Mouse (Mus musculus) kidney, embryonic 14.5 days (tissue): Measurements from ENCODE around the gene Nrip3. TPM values are rescaled to one million over a fixed set of nuclear protein-coding genes. Genes with fewer than 3 reads are reported as not detected.

Source experiments
- ATAC-seq: fragments of 200-750 bp; cut with Nextera tagmentation; 2 replicates; pipeline ENCODE4 v1.8.0; 2017; ENCODE audit warnings: moderate number of reproducible peaks, mild to moderate bottlenecking, moderate TSS enrichment, moderate library complexity; ENCODE audit not compliant: low FRiP score, low TSS enrichment
- H3K27ac ChIP-seq: fragments of 300-500 bp; sonication (generic); 2 replicates; pipeline ENCODE4 v1.5.1; 2014; ENCODE audit warnings: low read depth, mild to moderate bottlenecking, low read length, moderate library complexity, mixed read lengths
- H3K27me3 ChIP-seq: fragments of 300-500 bp; sonication (generic); 2 replicates; pipeline ENCODE4 v1.6.1; 2014; ENCODE audit warnings: mild to moderate bottlenecking, low read length; ENCODE audit not compliant: control insufficient read depth, insufficient read depth
- H3K36me3 ChIP-seq: fragments of 300-500 bp; sonication (generic); 2 replicates; pipeline ENCODE4 v1.6.1; 2014; ENCODE audit warnings: low read length, mixed read lengths; ENCODE audit not compliant: control insufficient read depth, insufficient read depth
- H3K4me1 ChIP-seq: fragments of 300-500 bp; sonication (generic); 2 replicates; pipeline ENCODE4 v1.6.1; 2014; ENCODE audit warnings: low read length, mixed read lengths; ENCODE audit not compliant: control insufficient read depth, insufficient read depth
- H3K4me2 ChIP-seq: fragments of 300-500 bp; sonication (generic); replicated peaks from 2 replicates; pipeline ENCODE4 v1.6.1; 2014; ENCODE audit warnings: low read depth, mild to moderate bottlenecking, low read length
- H3K4me3 ChIP-seq: fragments of 300-500 bp; sonication (generic); 2 replicates; pipeline ENCODE4 v1.5.1; 2014; ENCODE audit warnings: mild to moderate bottlenecking, low read length
- H3K9ac ChIP-seq: fragments of 300-500 bp; sonication (generic); 2 replicates; pipeline ENCODE4 v1.6.1; 2014; ENCODE audit warnings: low read depth, mild to moderate bottlenecking, low read length, moderate library complexity
- H3K9me3 ChIP-seq: fragments of 300-500 bp; sonication (generic); 2 replicates; pipeline ENCODE4 v1.6.1; 2016; ENCODE audit warnings: low read length; ENCODE audit not compliant: control insufficient read depth
- WGBS: fragments of 180-500 bp; shearing (Covaris S2); extraction: QIAGEN DNeasy Blood & Tissue Kit; methylation state at CpG from one replicate; pipeline ENCODE4 v1.1.7; 2014; 5-methylcytosine and 5-hydroxymethylcytosine counted together
- polyA plus RNA-seq: library from polyadenylated mRNA; unstranded; fragments of >200 nt; fragmentation: Nextera tagmentation; extraction: Ambion mirVana; gene quantifications from 2 replicates; pipeline ENCODE4 v1.2.1, GENCODE M21; 2014

Nrip3 gene
- polyA plus RNA-seq, 1 experiment from 2014 or later, result 0.80 TPM

DNA sequence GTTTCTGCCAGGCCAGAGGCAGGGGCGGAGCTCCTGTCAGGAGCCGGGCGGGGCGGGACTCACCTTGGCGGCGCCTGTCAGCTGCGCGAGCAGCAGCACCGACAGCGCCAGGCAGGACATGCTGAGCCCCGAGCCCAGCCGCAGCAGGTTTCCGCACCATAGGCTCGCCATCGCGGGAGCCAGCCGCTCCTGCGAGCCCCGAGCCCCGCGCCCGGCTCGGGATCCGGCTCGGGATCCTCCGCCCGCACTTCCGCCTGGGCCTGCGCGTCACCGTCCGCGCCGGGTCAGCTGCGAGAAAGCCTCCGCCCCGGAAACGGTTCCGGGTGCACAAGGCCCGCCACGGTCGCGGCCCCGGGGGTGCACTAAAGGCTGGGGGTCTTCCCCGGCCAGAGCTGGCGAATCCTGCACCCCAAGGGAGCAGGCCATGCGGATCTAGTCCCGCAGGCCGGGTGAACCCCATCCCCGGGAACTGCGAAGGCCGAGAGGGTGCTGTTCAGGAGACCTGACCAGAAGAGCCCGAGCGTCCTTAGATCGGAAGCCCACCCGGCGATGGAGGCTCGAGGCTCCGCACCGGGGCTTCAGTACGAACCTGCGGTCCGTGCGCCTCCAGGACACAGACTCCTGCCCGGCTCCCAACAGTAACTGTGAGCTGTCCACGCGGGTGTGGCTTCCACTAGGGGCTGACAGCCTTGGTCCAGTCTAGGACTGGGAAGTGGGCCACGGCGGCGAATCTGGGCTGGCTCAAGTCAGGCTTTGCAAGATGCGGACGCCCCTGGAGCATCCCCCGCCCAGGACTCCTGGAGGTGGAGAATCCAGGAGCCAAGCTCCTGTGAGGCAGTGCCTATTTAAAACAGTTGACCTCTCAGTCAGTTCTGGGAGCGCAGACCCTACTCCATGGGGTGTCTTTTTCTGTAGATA, 29.6 kb downstream of the Nrip3 start, which contains the start of gene Tmem9b:
Gene Tmem9b, minus strand, starts transcription at position 868 of the 918 bp plus-strand sequence.
- H3K9ac ChIP-seq, result peak within 1 kb of the TSS; percentile 79
- H3K36me3 ChIP-seq, result 0 out of 2 replicates have a peak, but pooled peaks cover 2% of the 10 kb centered on the region
- H3K4me3 ChIP-seq, result peak within 1 kb of the TSS; percentile 60
- under 1% methylated on average over 58 of the region's 74 CpGs for WGBS
- H3K9me3 ChIP-seq, result no peaks in the 10 kb centered on the region
- peak; percentile 90 for ATAC-seq
- H3K4me2 ChIP-seq, result peak within 1 kb of the TSS; percentile 88
- H3K27me3 ChIP-seq, result no peaks in the 10 kb centered on the region
- H3K4me1 ChIP-seq, result peaks cover 4% of the 10 kb centered on the region; the same call in 1 of the 2 replicates
- H3K27ac ChIP-seq, result peak within 1 kb of the TSS; percentile 48

GRCm38 (mm10) chr7:109751427-109752007, 30.3 kb downstream of the Nrip3 start:
- peak; percentile 26; the same call in 1 of the 2 replicates for ATAC-seq
- WGBS, result 5% methylated on average over 13 of the region's 13 CpGs
- H3K27ac ChIP-seq, result no peak overlapping the region; the same call in 1 of the 2 replicates

DNA sequence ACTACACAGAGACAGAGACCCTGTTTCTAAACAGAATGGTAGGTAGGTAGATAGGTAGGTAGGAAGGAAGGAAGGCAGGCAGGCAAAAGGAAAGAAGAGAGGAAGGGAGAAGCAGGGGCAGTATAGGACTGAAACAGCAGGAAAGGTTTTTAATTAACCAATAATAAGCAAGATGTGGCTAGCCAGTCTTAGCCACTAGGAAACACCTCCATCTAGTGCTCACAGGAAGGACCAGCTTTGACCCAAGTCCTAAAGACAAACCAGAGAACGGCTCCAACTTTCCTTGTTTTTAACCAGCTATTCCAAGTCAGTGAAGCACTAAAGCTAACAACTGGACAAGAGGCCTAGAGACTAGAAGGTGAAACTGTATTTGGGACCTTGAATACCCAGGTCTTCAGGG, 34.1 kb downstream of the Nrip3 start:
- no peaks in the 10 kb centered on the region for H3K4me1 ChIP-seq

More at GRCm38 (mm10) chr7:109751427-109752007, 30.3 kb downstream of the Nrip3 start:
- no peaks in the 10 kb centered on the region for H3K9me3 ChIP-seq
- H3K4me1 ChIP-seq, result peaks cover 4% of the 10 kb centered on the region; the same call in 1 of the 2 replicates
- peak overlapping the region; percentile 79 for H3K9ac ChIP-seq
- peak overlapping the region; percentile 88 for H3K4me2 ChIP-seq
- H3K27me3 ChIP-seq, result no peaks in the 10 kb centered on the region
- 0 out of 2 replicates have a peak, but pooled peaks cover 2% of the 10 kb centered on the region for H3K36me3 ChIP-seq
- peak overlapping the region; percentile 60 for H3K4me3 ChIP-seq

GRCm38 (mm10) chr7:109741703-109742102, 40.1 kb downstream of the Nrip3 start:
- WGBS, result 85% methylated on average over 4 of the region's 4 CpGs
- no peaks in the 10 kb centered on the region for H3K9me3 ChIP-seq
- peaks cover 11% of the 10 kb centered on the region; the same call in 1 of the 2 replicates for H3K36me3 ChIP-seq
- H3K4me2 ChIP-seq, result no peak overlapping the region
- H3K4me3 ChIP-seq, result no peak overlapping the region
- no peak overlapping the region for H3K27ac ChIP-seq
- H3K4me1 ChIP-seq, result no peaks in the 10 kb centered on the region
- ATAC-seq, result no peak
- no peaks in the 10 kb centered on the region for H3K27me3 ChIP-seq
- no peak overlapping the region for H3K9ac ChIP-seq

More for the DNA sequence above, 34.1 kb downstream of the Nrip3 start:
- no peak for ATAC-seq
- Histone ChIP-seq H3K27me3 (no peaks in the 10 kb centered on the region), H3K27ac (no peak overlapping the region), H3K4me2 (no peak overlapping the region), H3K36me3 (peaks cover 13% of the 10 kb centered on the region; the same call in 1 of the 2 replicates), H3K9me3 (no peaks in the 10 kb centered on the region), H3K4me3 (no peak overlapping the region), H3K9ac (no peak overlapping the region)
- 53% methylated on average over 1 of the region's 1 CpGs for WGBS

GRCm38 (mm10) chr7:109741060-109741459, 40.8 kb downstream of the Nrip3 start:
- Histone ChIP-seq H3K9ac (no peak overlapping the region), H3K4me3 (no peak overlapping the region), H3K36me3 (peaks cover 16% of the 10 kb centered on the region; the same call in 1 of the 2 replicates), H3K4me2 (no peak overlapping the region), H3K27me3 (no peaks in the 10 kb centered on the region), H3K27ac (no peak overlapping the region), H3K9me3 (no peaks in the 10 kb centered on the region), H3K4me1 (no peaks in the 10 kb centered on the region)
- WGBS, result 91% methylated on average over 1 of the region's 1 CpGs
- no peak for ATAC-seq

GRCm38 (mm10) chr7:109739822-109740370, 41.9 kb downstream of the Nrip3 start:
- Histone ChIP-seq H3K4me1 (no peaks in the 10 kb centered on the region), H3K4me2 (no peak overlapping the region), H3K4me3 (no peak overlapping the region), H3K27ac (no peak overlapping the region), H3K36me3 (peaks cover 19% of the 10 kb centered on the region; the same call in 1 of the 2 replicates), H3K9ac (no peak overlapping the region), H3K9me3 (no peaks in the 10 kb centered on the region), H3K27me3 (no peaks in the 10 kb centered on the region)
- ATAC-seq, result no peak
- WGBS, result 70% methylated on average over 5 of the region's 5 CpGs

DNA sequence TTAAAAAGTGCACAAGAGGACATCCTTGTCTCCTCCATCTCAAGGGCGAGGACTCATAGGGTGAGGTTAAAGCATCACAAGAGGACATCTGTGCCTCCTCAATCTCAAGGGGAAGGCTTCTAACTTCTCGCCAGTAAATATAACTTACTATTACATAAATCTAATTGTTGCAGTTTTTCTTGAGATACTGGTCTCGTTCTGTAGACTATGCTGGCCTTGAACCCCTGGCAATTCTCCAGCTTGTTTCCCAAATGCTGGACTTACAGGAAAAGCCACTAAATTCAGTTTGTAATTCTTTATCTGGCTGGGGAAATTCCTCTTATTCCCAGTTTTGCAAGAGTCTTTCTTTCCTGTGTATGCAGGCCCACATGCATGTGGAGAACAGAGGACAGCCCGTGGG, 47.0 kb downstream of the Nrip3 start:
- Histone ChIP-seq H3K36me3 (peaks cover 13% of the 10 kb centered on the region; the same call in 1 of the 2 replicates), H3K27ac (no peak overlapping the region), H3K9ac (no peak overlapping the region), H3K4me3 (no peak overlapping the region), H3K4me2 (no peak overlapping the region), H3K27me3 (no peaks in the 10 kb centered on the region), H3K9me3 (no peaks in the 10 kb centered on the region), H3K4me1 (no peaks in the 10 kb centered on the region)
- no peak for ATAC-seq
- 72% methylated on average over 4 of the region's 4 CpGs for WGBS

- Histone ChIP-seq H3K4me3 (no peak within 1 kb of the TSS), H3K4me2 (no peak within 1 kb of the TSS), H3K9ac (no peak within 1 kb of the TSS), H3K27ac (no peak within 1 kb of the TSS), H3K4me1 (no peaks in the 10 kb centered on the region), H3K36me3 (peaks cover 11% of the 10 kb centered on the region; the same call in 1 of the 2 replicates), H3K9me3 (no peaks in the 10 kb centered on the region), H3K27me3 (no peaks in the 10 kb centered on the region)
- WGBS, result 91% methylated on average over 5 of the region's 5 CpGs
- ATAC-seq, result no peak
Observed at GRCm38 (mm10) chr7:109731626-109732025, 50.2 kb downstream of the Nrip3 start, which contains the start of gene Ascl3. Gene Ascl3, minus strand, starts transcription at chr7:109731726.
